ENCODE assay signal across 9 mouse cellular contexts in the genomic region with DNA sequence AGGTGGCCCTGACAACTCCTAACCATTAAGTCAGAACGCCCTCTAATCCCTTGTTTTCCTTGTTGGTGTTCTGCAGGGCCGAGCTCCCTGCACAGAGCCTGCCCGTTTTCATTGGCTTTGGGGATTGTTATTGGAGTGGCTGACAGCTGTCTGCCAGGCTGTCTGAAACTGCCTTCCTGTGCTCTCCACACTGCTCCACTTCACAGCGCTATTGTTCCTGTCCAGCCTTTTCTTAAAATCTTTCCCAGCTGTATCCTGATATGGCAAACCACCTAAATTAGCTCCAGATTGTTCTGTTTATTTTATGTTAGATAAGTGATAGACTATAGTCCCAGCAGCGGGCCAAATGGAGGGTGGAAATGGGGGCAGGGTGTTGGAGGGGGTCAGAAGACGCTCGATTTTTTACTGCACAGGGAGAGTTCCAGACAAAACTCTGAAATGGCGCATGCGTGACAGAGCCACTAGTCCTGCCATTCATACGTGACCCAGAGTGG.
A peak's percentile ranks its signal among the peaks of the same experiment; 100 is the strongest.
DNase-seq lines count a peak whose midpoint lies in the region; ATAC-seq and TF ChIP-seq lines count a peak whose summit lies in the region.
"Had no signal": no experiment of that assay in that cellular context is flagged by ENCODE, and none has a peak within 500 bp of the region (broad histone marks: within the 10 kb centered on the region; RNA-seq: fewer than 3 reads in every experiment).

No protein-coding gene starts in this region.

- no peak overlapping the region for H3K27ac ChIP-seq in cerebellum, adult 2 months (ENCODE audit: insufficient read depth, low read length)
- peak overlapping the region; percentile 62 for H3K27ac ChIP-seq in forebrain, postnatal 0 days (ENCODE audit: low read depth, low read length)
- peak overlapping the region; percentile 58 for H3K27ac ChIP-seq in hindbrain, embryonic 13.5 days
- peak overlapping the region; percentile 90 for H3K27ac ChIP-seq in midbrain, embryonic 11.5 days (ENCODE audit: low read depth, low read length)
- H3K27ac ChIP-seq: liver, embryonic 13.5 days had no signal

- no peaks in the 10 kb centered on the region for H3K27me3 ChIP-seq in cerebellum, adult 2 months (ENCODE audit: control insufficient read depth, insufficient read depth, low read length)
- H3K27me3 ChIP-seq in forebrain, postnatal 0 days (ENCODE audit: insufficient read depth, low read length), result no peaks in the 10 kb centered on the region
- H3K27me3 ChIP-seq in hindbrain, embryonic 13.5 days, result no peaks in the 10 kb centered on the region
- H3K27me3 ChIP-seq in midbrain, embryonic 11.5 days (ENCODE audit: control insufficient read depth, insufficient read depth, low read length), result no peaks in the 10 kb centered on the region
- H3K27me3 ChIP-seq: liver, embryonic 13.5 days had no signal

- DNase-seq in NIH3T3 (ENCODE audit: low read depth), result peak; percentile 59
- DNase-seq in cerebellum, adult 2 months, result peak; percentile 20 to 33
- DNase-seq in forebrain, postnatal 0 days, result peak; percentile 59
- peak; percentile 91 for DNase-seq in midbrain, embryonic 11.5 days (ENCODE audit: low spot score, missing footprints)
- no peak for DNase-seq in kidney, adult 9 months
- DNase-seq: liver, embryonic 13.5 days had no signal

- no peak overlapping the region for H3K4me2 ChIP-seq in forebrain, postnatal 0 days (ENCODE audit: low read depth)
- H3K4me2 ChIP-seq in hindbrain, embryonic 13.5 days, result no peak overlapping the region
- peak overlapping the region; percentile 3; the same call in 1 of the 2 replicates for H3K4me2 ChIP-seq in midbrain, embryonic 11.5 days
- H3K4me2 ChIP-seq: liver, embryonic 13.5 days had no signal

- peak; percentile 92 for ATAC-seq in forebrain, postnatal 0 days
- ATAC-seq in hindbrain, embryonic 13.5 days (ENCODE audit: low FRiP score), result peak; percentile 73
- peak; percentile 95 for ATAC-seq in midbrain, embryonic 11.5 days (ENCODE audit: low FRiP score)
- no peak for ATAC-seq in activated CD4-positive, CD25-positive, alpha-beta regulatory T cell, adult 4 months
- no peak for ATAC-seq in megakaryocyte, adult 5-6 weeks (ENCODE audit: poor library complexity, severe bottlenecking)

- peaks cover 7% of the 10 kb centered on the region for H3K4me1 ChIP-seq in cerebellum, adult 2 months (ENCODE audit: control insufficient read depth, insufficient read depth, low read length)
- H3K4me1 ChIP-seq in forebrain, postnatal 0 days (ENCODE audit: insufficient read depth), result peaks cover 11% of the 10 kb centered on the region; the same call in 1 of the 2 replicates
- H3K4me1 ChIP-seq in hindbrain, embryonic 13.5 days (replicated peaks), result peaks cover 17% of the 10 kb centered on the region
- H3K4me1 ChIP-seq in midbrain, embryonic 11.5 days (ENCODE audit: control insufficient read depth, insufficient read depth, low read length), result peaks cover 21% of the 10 kb centered on the region

- 55% methylated on average over 10 of the region's 10 CpGs for WGBS in cerebellum, adult 2 months
- 11% methylated on average over 10 of the region's 10 CpGs for WGBS in forebrain, postnatal 0 days
- 39% methylated on average over 10 of the region's 10 CpGs for WGBS in hindbrain, embryonic 13.5 days
- 29% methylated on average over 10 of the region's 10 CpGs for WGBS in midbrain, embryonic 11.5 days

- no peaks in the 10 kb centered on the region for H3K36me3 ChIP-seq in forebrain, postnatal 0 days (ENCODE audit: insufficient read depth)
- no peaks in the 10 kb centered on the region for H3K36me3 ChIP-seq in hindbrain, embryonic 13.5 days
- no peaks in the 10 kb centered on the region for H3K36me3 ChIP-seq in midbrain, embryonic 11.5 days (ENCODE audit: control insufficient read depth, insufficient read depth, low read length)
- H3K36me3 ChIP-seq: liver, embryonic 13.5 days had no signal

- no peak for TF ChIP-seq CTCF in cerebellum, adult 2 months (IDR thresholded peaks at IDR 0.05; ENCODE audit: borderline replicate concordance, insufficient read depth, low read depth, low read length)
- TF ChIP-seq CTCF in forebrain, postnatal 0 days (IDR thresholded peaks at IDR 0.05; ENCODE audit: low read depth), result no peak

- H3K9me3 ChIP-seq in forebrain, postnatal 0 days (ENCODE audit: low read length), result no peaks in the 10 kb centered on the region
- no peaks in the 10 kb centered on the region for H3K9me3 ChIP-seq in hindbrain, embryonic 13.5 days
- H3K9me3 ChIP-seq in midbrain, embryonic 11.5 days (ENCODE audit: control insufficient read depth, low read length), result no peaks in the 10 kb centered on the region
- H3K9me3 ChIP-seq: liver, embryonic 13.5 days had no signal

- no peak overlapping the region for H3K4me3 ChIP-seq in cerebellum, adult 2 months (replicated peaks; ENCODE audit: insufficient read depth, low read depth, low read length)
- no peak overlapping the region for H3K4me3 ChIP-seq in forebrain, postnatal 0 days (ENCODE audit: low read depth, low read length)
- H3K4me3 ChIP-seq in hindbrain, embryonic 13.5 days, result no peak overlapping the region
- no peak overlapping the region for H3K4me3 ChIP-seq in midbrain, embryonic 11.5 days (ENCODE audit: low read depth, low read length)
- H3K4me3 ChIP-seq: liver, embryonic 13.5 days had no signal

- H3K9ac ChIP-seq in forebrain, postnatal 0 days, result no peak overlapping the region
- H3K9ac ChIP-seq in hindbrain, embryonic 13.5 days, result no peak overlapping the region; the same call in 1 of the 2 replicates
- H3K9ac ChIP-seq in midbrain, embryonic 11.5 days (ENCODE audit: low read length), result no peak overlapping the region; the same call in 1 of the 2 replicates
- H3K9ac ChIP-seq: liver, embryonic 13.5 days had no signal

- no peak for TF ChIP-seq POLR2A in cerebellum, adult 2 months (IDR thresholded peaks at IDR 0.05; ENCODE audit: borderline replicate concordance, insufficient read depth, low read length)

Comparison
In these comparisons a context has a peak if more than half of its experiments do, and no peak if none do; other contexts are left out.
1. ATAC-seq: peak in forebrain, postnatal 0 days (single experiment), hindbrain, embryonic 13.5 days (single experiment) and midbrain, embryonic 11.5 days (single experiment); none in activated CD4-positive, CD25-positive, alpha-beta regulatory T cell, adult 4 months (single experiment) and megakaryocyte, adult 5-6 weeks (single experiment).